Mouse (Mus musculus): ENCODE measurements at regions not wholly inside any gene's neighbourhood (a gene's known extent, or its start where the extent isn't known, plus 50 kb on each side); places are given as distances from the start of the nearest gene placed in this dataset.

- ATAC-seq = no peak
Observed at GRCm38 (mm10) chr8:116289237-116289636, 215.5 kb upstream of the Dynlrb2 start.

GRCm38 (mm10) chr8:116283990-116284389 lies 220.8 kb upstream of the Dynlrb2 start:
- ATAC-seq = no peak

- ATAC-seq = no peak
Observed at GRCm38 (mm10) chr8:116282341-116282740, 222.4 kb upstream of the Dynlrb2 start.

- no peak for ATAC-seq
Observed at GRCm38 (mm10) chr8:116275014-116275413, 229.8 kb upstream of the Dynlrb2 start.

- ATAC-seq = no peak
Observed at GRCm38 (mm10) chr8:116271238-116271637, 233.5 kb upstream of the Dynlrb2 start.

- no peak for ATAC-seq
Observed at GRCm38 (mm10) chr8:116269393-116269792, 235.4 kb upstream of the Dynlrb2 start.

- ATAC-seq = no peak
Observed at GRCm38 (mm10) chr8:116268685-116269084, 236.1 kb upstream of the Dynlrb2 start.

- no peak for ATAC-seq
Observed at GRCm38 (mm10) chr8:116268161-116268560, 236.6 kb upstream of the Dynlrb2 start.

- no peak for ATAC-seq
Observed at GRCm38 (mm10) chr8:116267021-116267420, 237.8 kb upstream of the Dynlrb2 start.

GRCm38 (mm10) chr8:116265591-116265990 lies 239.2 kb upstream of the Dynlrb2 start:
- ATAC-seq = no peak

- no peak for ATAC-seq
Observed at GRCm38 (mm10) chr8:116264078-116264477, 240.7 kb upstream of the Dynlrb2 start.

GRCm38 (mm10) chr8:116261286-116261685 lies 243.5 kb upstream of the Dynlrb2 start:
- no peak for ATAC-seq

- ATAC-seq = no peak
Observed at GRCm38 (mm10) chr8:116255398-116255797, 249.4 kb upstream of the Dynlrb2 start.

GRCm38 (mm10) chr8:116252455-116253216 lies 252.1 kb upstream of the Dynlrb2 start:
- no peak for ATAC-seq

- no peak for ATAC-seq
Observed at GRCm38 (mm10) chr8:116248398-116248797, 256.4 kb upstream of the Dynlrb2 start.

GRCm38 (mm10) chr8:116243493-116243892 lies 261.3 kb upstream of the Dynlrb2 start:
- no peak for ATAC-seq

- no peak for ATAC-seq
Observed at GRCm38 (mm10) chr8:116242972-116243371, 261.8 kb upstream of the Dynlrb2 start.

- ATAC-seq = no peak
Observed at GRCm38 (mm10) chr8:116241987-116242242, 262.9 kb upstream of the Dynlrb2 start.

GRCm38 (mm10) chr8:116241146-116241986 lies 263.4 kb upstream of the Dynlrb2 start:
- ATAC-seq = no peak

- no peak for ATAC-seq
Observed at GRCm38 (mm10) chr8:116238670-116239069, 266.1 kb upstream of the Dynlrb2 start.

- ATAC-seq = no peak
Observed at GRCm38 (mm10) chr8:116237561-116238100, 267.1 kb upstream of the Dynlrb2 start.

GRCm38 (mm10) chr8:116229654-116230136 lies 275.1 kb upstream of the Dynlrb2 start:
- no peak for ATAC-seq

GRCm38 (mm10) chr8:116227003-116227402 lies 277.8 kb upstream of the Dynlrb2 start:
- ATAC-seq = no peak

- ATAC-seq = no peak
Observed at GRCm38 (mm10) chr8:116223235-116223634, 281.5 kb upstream of the Dynlrb2 start.

Data from CD4-positive, CD25-positive, alpha-beta regulatory T cell, adult 4 months (primary cell).